Mouse (Mus musculus): ENCODE data around the gene Plbd2.

GRCm38 (mm10) chr5:120507311-120507710 is 3.9 kb upstream of the Plbd2 start:
- TF ChIP-seq CTCF (IDR thresholded peaks at IDR 0.05; ENCODE audit: low read depth) (no peak), EP300 (IDR thresholded peaks at IDR 0.05; ENCODE audit: low read depth) (no peak)
